Mouse (Mus musculus) neural tube, embryonic 11.5 days (tissue): ENCODE data around the gene Srgn. TPM values are rescaled to one million over a fixed set of nuclear protein-coding genes. Genes with fewer than 3 reads are reported as not detected.

ENCODE experiments used
- ATAC-seq: fragments of 200-750 bp; cut with Nextera tagmentation; 2 replicates; pipeline ENCODE4 v1.8.0; 2017; ENCODE audit warnings: moderate number of reproducible peaks, mild to moderate bottlenecking, moderate TSS enrichment, moderate library complexity; ENCODE audit not compliant: insufficient read depth, low FRiP score, low TSS enrichment
- DNase-seq: peaks from one replicate; pipeline ENCODE4 v3.0.0-alpha.2; 2015; ENCODE audit warnings: low spot score
- H3K27ac ChIP-seq: fragments of 300-500 bp; sonication (generic); 2 replicates; pipeline ENCODE4 v1.5.1; 2014; ENCODE audit warnings: low read depth, mild to moderate bottlenecking, low read length
- H3K27me3 ChIP-seq: fragments of 300-500 bp; sonication (generic); 2 replicates; pipeline ENCODE4 v1.6.1; 2014; ENCODE audit warnings: mild to moderate bottlenecking, low read length, mixed read lengths; ENCODE audit not compliant: control insufficient read depth, insufficient read depth
- H3K36me3 ChIP-seq: fragments of 300-500 bp; sonication (generic); 2 replicates; pipeline ENCODE4 v1.6.1; 2014; ENCODE audit warnings: mild to moderate bottlenecking, low read length, moderate library complexity, mixed read lengths; ENCODE audit not compliant: control insufficient read depth, insufficient read depth
- H3K4me1 ChIP-seq: fragments of 300-500 bp; sonication (generic); 2 replicates; pipeline ENCODE4 v1.6.1; 2014; ENCODE audit warnings: low read length, mixed read lengths; ENCODE audit not compliant: control insufficient read depth, insufficient read depth
- H3K4me2 ChIP-seq: fragments of 300-500 bp; sonication (generic); 2 replicates; pipeline ENCODE4 v1.6.1; 2014; ENCODE audit warnings: low read depth, mild to moderate bottlenecking, moderate library complexity
- H3K4me3 ChIP-seq: fragments of 300-500 bp; sonication (generic); 2 replicates; pipeline ENCODE4 v1.5.1; 2014; ENCODE audit warnings: low read depth, low read length
- H3K9ac ChIP-seq: fragments of 300-500 bp; sonication (generic); 2 replicates; pipeline ENCODE4 v1.6.1; 2014; ENCODE audit warnings: mild to moderate bottlenecking, low read length
- H3K9me3 ChIP-seq: fragments of 300-500 bp; sonication (generic); 2 replicates; pipeline ENCODE4 v1.6.1; 2016; ENCODE audit warnings: low read length; ENCODE audit not compliant: control insufficient read depth
- WGBS: fragments of 180-500 bp; shearing (Covaris S2); extraction: QIAGEN DNeasy Blood & Tissue Kit; methylation state at CpG from one replicate; pipeline ENCODE4 v1.1.7; 2014; 5-methylcytosine and 5-hydroxymethylcytosine counted together
- polyA plus RNA-seq: library from polyadenylated mRNA; unstranded; fragments of >200 nt; fragmentation: Nextera tagmentation; extraction: Ambion mirVana; gene quantifications from 2 replicates; pipeline ENCODE4 v1.2.1, GENCODE M21; 2014

Srgn gene
- polyA plus RNA-seq, result 5.3 and 7.3 TPM in 2 replicates

DNA sequence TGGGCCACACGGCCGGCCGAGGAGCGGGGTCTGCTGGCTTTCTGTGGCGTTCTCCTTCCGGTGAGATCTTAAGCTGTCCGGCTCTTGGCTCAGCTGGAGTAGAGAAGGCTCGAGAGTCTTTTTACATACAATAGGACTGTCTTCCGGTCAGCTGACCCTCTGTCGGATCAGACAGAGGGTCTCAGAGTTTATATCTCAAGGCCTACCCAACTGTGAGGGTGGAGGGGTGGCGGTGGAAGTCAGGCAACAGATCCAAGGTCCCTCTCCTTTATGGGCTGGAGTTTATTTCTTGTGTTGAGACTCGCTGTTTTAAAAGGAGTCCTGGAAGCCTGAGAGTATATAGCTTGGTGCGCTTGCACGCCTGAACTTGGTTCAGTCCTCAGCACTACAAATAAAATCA is at the start of gene Srgn:
Gene Srgn (minus strand): TSS at position 101 of the 400 bp plus-strand sequence.
- Histone ChIP-seq H3K36me3 (no peaks in the 10 kb centered on the region), H3K9ac (no peak within 1 kb of the TSS), H3K27ac (no peak within 1 kb of the TSS), H3K9me3 (no peaks in the 10 kb centered on the region), H3K4me1 (no peaks in the 10 kb centered on the region), H3K4me2 (no peak within 1 kb of the TSS), H3K4me3 (no peak within 1 kb of the TSS), H3K27me3 (no peaks in the 10 kb centered on the region)
- WGBS, result 92% methylated on average over 14 of the region's 14 CpGs
- ATAC-seq, result no peak
- DNase-seq, result no peak

DNA sequence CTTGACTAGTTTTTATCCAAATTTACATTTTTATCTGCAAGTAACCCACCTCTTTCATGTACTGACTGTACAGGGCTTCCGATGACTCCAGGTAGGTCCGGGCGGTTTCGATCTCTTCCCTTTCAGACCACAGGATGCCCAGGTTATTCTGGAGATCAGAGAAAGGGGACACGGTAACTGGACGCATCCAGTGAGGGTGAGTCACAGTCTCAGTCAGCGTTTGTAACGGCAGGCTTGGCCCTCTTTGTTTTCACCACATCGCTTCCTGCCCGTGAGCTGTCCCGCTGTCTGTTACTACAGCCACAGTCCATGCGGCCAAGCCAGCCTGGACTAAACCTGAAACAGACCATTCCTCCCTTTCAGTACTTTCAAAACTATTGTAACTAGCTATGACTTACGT is 47.8 kb upstream of the Srgn start:
- no peak overlapping the region for H3K4me2 ChIP-seq
- no peak overlapping the region for H3K4me3 ChIP-seq
- DNase-seq (no peak), ATAC-seq (no peak)
- no peaks in the 10 kb centered on the region for H3K9me3 ChIP-seq
- H3K4me1 ChIP-seq, result peaks cover 8% of the 10 kb centered on the region
- WGBS, result 93% methylated on average over 13 of the region's 13 CpGs
- H3K9ac ChIP-seq, result no peak overlapping the region
- peaks cover 2% of the 10 kb centered on the region for H3K36me3 ChIP-seq
- no peak overlapping the region for H3K27ac ChIP-seq
- H3K27me3 ChIP-seq, result no peaks in the 10 kb centered on the region

DNA sequence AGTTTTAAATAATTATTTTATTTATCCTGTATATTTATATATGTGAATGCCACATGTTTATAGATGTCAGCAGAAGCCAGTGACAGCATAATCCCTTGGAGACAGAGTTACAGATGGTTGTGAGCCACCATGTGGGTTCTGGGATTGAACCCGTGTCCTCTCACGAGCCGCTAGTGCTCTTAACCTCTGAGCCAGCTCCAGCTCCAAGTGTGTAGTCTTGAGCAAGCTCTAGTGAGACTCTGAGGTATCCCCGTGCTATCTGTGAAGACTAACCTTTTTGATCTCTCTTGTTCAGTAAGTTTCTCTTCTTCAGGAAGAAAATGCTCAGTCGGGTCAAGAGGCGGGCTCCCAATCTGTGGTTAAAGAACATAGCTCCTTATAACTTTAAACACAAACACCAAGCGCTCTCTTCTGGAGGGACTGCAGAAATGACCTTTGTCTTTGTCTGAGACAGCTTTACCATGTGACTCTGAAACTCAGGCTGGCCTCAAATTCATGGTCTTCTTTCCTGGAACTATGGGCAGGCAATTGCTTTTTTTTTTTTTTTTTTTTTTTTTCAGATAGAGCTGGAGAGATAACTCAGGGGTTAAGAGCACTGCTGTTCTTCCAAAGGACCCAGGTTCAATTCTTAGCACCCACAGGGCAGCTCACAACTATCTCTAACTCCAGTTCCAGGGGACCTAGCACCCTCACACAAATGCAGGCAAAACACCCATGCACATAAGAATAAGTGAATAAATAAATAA is 43.0 kb upstream of the Srgn start:
- no peak overlapping the region for H3K27ac ChIP-seq
- ATAC-seq, result no peak
- DNase-seq, result no peak
- no peaks in the 10 kb centered on the region for H3K9me3 ChIP-seq
- H3K4me3 ChIP-seq, result no peak overlapping the region
- H3K4me1 ChIP-seq, result no peaks in the 10 kb centered on the region
- WGBS, result 98% methylated on average over 7 of the region's 7 CpGs
- no peak overlapping the region for H3K9ac ChIP-seq
- peaks cover 18% of the 10 kb centered on the region for H3K36me3 ChIP-seq
- H3K27me3 ChIP-seq, result no peaks in the 10 kb centered on the region
- no peak overlapping the region for H3K4me2 ChIP-seq

DNA sequence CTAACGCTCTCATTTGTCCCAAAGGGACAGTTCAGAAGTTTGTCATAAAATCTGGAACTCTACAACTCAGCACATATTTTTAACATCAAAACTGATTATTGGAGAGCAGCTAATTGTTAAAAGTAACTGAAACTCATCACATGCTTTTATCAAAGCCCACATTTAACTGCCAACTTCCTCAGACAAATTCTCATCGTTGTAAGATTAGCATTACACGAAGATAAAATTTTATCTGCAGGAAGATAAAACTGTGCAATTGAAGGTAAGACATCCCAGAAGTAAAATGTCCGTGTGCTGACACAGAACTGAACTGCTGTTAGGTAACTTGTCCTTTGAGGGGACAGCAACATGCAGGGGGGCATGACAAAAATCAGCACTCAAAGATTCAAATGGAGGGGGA is 41.6 kb upstream of the Srgn start:
- WGBS, result 91% methylated on average over 4 of the region's 4 CpGs
- no peak overlapping the region for H3K9ac ChIP-seq
- no peaks in the 10 kb centered on the region for H3K9me3 ChIP-seq
- H3K4me1 ChIP-seq, result no peaks in the 10 kb centered on the region
- H3K27me3 ChIP-seq, result no peaks in the 10 kb centered on the region
- ATAC-seq (no peak), DNase-seq (no peak)
- H3K4me3 ChIP-seq, result no peak overlapping the region
- no peak overlapping the region for H3K27ac ChIP-seq
- H3K4me2 ChIP-seq, result no peak overlapping the region
- H3K36me3 ChIP-seq, result peaks cover 21% of the 10 kb centered on the region

DNA sequence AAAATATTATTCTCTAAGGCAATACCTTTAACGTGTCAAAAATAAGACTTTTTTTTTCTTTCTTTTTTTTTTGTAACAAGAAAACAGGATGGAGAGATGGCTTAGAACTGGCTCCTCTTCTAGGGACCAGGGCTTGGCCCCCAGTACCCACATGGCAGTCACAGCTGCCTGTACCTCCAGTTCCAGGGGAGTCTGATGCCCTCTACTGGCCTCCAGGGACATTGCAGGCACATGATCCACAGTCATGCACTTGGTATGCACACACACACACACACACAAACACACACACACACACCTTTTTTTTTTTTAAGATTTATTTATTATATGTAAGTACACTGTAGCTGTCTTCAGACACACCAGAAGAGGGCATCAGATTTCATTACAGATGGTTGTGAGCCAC is 30.5 kb upstream of the Srgn start:
- no peak overlapping the region for H3K9ac ChIP-seq
- no peaks in the 10 kb centered on the region for H3K27me3 ChIP-seq
- ATAC-seq (no peak), DNase-seq (peak; percentile 29)
- H3K4me3 ChIP-seq, result no peak overlapping the region
- 86% methylated on average over 1 of the region's 1 CpGs for WGBS
- no peaks in the 10 kb centered on the region for H3K4me1 ChIP-seq
- no peaks in the 10 kb centered on the region for H3K9me3 ChIP-seq
- peaks cover 9% of the 10 kb centered on the region for H3K36me3 ChIP-seq
- no peak overlapping the region for H3K4me2 ChIP-seq
- no peak overlapping the region for H3K27ac ChIP-seq

DNA sequence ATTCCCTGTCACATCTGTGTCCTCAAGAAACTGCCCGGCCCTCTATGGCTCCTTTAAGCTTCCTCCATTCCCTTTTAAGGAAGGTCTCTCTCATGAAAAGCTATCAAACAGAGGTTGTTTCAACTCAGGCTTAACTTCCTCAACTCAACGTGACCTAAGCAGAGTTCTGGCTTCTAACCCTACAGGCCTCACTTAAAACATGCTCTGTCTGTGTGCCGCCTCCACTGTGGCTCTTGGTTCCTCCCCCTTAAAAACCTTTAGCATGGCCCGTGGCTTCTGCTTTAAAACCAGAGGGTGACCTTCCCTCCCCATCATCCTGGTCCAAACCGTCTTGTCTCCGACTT is 29.3 kb upstream of the Srgn start:
- no peak overlapping the region for H3K4me2 ChIP-seq
- WGBS, result 90% methylated on average over 6 of the region's 6 CpGs
- DNase-seq (no peak), ATAC-seq (no peak)
- H3K27me3 ChIP-seq, result no peaks in the 10 kb centered on the region
- no peaks in the 10 kb centered on the region for H3K9me3 ChIP-seq
- H3K36me3 ChIP-seq, result peaks cover 5% of the 10 kb centered on the region; the same call in 1 of the 2 replicates
- no peak overlapping the region for H3K9ac ChIP-seq
- no peak overlapping the region for H3K27ac ChIP-seq
- H3K4me1 ChIP-seq, result no peaks in the 10 kb centered on the region
- H3K4me3 ChIP-seq, result no peak overlapping the region

DNA sequence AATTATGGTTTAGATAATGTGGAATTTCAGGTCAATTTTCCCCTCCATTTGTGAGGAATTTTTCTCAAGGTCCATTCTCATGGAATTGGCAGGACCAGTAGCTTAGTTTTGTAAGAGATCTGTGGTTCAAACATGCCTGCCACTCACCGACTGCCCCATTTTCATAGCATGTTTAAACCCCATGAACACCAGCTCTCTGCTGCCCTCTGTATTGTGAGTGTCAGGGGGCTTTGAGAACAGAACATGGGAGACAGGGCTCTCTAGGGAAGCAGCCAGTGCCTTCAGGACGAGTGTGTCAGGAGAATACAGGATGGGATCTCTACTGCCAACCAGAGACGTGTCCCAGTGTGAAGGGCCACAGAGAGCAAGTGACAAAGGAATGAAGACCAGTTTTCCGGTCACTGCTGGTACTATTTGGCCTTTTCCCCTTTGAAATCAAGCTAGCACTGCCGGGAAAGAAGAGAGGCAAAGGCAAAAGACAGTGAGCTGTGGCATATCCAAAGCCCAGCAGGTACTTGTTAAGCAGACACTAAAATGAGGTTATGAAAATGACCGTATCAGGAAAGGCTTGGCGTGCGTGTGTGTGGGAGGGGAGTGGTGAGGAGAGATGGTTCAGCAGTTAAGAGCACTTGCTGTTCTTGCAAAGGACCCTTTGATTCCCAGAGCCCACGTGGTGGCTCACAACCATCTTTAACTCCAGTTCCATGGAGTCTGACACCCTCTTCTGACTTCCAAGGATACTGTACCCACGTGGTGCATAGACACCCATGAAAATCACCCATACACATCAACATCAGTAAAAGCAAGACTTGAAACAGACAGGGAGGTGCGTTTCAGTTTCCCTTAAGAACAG is 28.7 kb upstream of the Srgn start:
- Histone ChIP-seq H3K4me2 (no peak overlapping the region), H3K4me3 (no peak overlapping the region), H3K9me3 (no peaks in the 10 kb centered on the region), H3K36me3 (peaks cover 5% of the 10 kb centered on the region; the same call in 1 of the 2 replicates), H3K27me3 (no peaks in the 10 kb centered on the region), H3K27ac (no peak overlapping the region), H3K9ac (no peak overlapping the region), H3K4me1 (no peaks in the 10 kb centered on the region)
- DNase-seq (no peak), ATAC-seq (no peak)
- 81% methylated on average over 11 of the region's 11 CpGs for whole genome bisulfite sequencing

DNA sequence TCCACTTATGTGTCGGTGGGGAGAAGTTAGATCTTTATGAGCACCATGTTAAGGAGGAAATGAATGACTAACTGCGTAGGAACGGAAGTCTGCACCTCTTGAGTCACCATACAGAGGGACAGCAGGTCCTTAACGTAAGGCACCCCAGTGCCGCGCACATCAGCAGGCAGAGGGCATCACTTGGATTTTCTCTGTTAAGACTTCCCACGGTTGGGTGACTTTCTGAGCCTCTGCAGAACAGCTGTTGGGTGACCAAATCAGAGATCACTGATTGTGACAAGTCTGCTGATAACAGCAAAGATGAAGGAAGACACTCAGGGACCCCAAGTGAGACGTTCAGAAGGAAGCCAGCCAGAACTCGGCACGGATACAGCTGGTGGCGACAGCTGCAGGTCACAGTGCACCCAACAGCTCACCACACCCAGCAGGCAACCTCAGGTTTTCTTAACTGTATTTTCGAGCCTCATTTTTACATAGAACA is 26.4 kb upstream of the Srgn start:
- Histone ChIP-seq H3K4me3 (no peak overlapping the region), H3K27me3 (no peaks in the 10 kb centered on the region), H3K36me3 (no peaks in the 10 kb centered on the region; the same call in 1 of the 2 replicates), H3K27ac (no peak overlapping the region), H3K9ac (no peak overlapping the region), H3K9me3 (no peaks in the 10 kb centered on the region), H3K4me2 (no peak overlapping the region), H3K4me1 (no peaks in the 10 kb centered on the region)
- WGBS, result 88% methylated on average over 12 of the region's 12 CpGs
- DNase-seq (no peak), ATAC-seq (no peak)
